Mouse (Mus musculus) olfactory bulb, adult 2 months (tissue): Measurements from ENCODE around the gene Gm30302. TPM values are rescaled to one million over a fixed set of nuclear protein-coding genes. Genes with fewer than 3 reads are reported as not detected.
"Not testable (repeated sequence)": the region's sequence is repeated elsewhere in the genome, so short reads cannot be mapped to it uniquely, and the experiment has no call there.

Experiments
- H3K27ac ChIP-seq: fragments of 200-500 bp; 2 replicates; pipeline ENCODE4 v1.5.1; 2012; ENCODE audit warnings: low read depth, low read length; ENCODE audit not compliant: insufficient read depth
- H3K4me1 ChIP-seq: fragments of 200-500 bp; 2 replicates; pipeline ENCODE4 v1.6.1; 2012; ENCODE audit warnings: low read length; ENCODE audit not compliant: control insufficient read depth, insufficient read depth
- H3K4me3 ChIP-seq: fragments of 200-500 bp; 2 replicates; pipeline ENCODE4 v1.5.1; 2012; ENCODE audit warnings: mild to moderate bottlenecking, low read depth, low read length, moderate library complexity; ENCODE audit not compliant: insufficient read depth
- CTCF ChIP-seq: fragments of 200-500 bp; IDR thresholded peaks from 2 replicates; pipeline ENCODE4 v1.5.1; 2012; ENCODE audit warnings: low read depth, mild to moderate bottlenecking, low read length, moderate library complexity; ENCODE audit not compliant: insufficient read depth
- POLR2A ChIP-seq: fragments of 200-500 bp; IDR thresholded peaks from 2 replicates; pipeline ENCODE4 v1.6.1; 2012; ENCODE audit warnings: mild to moderate bottlenecking, low read depth, low read length, moderate library complexity; ENCODE audit not compliant: insufficient read depth
- WGBS: fragments of 180-500 bp; shearing (Covaris S2); methylation state at CpG from one replicate; pipeline ENCODE4 v1.1.7; 2018; 5-methylcytosine and 5-hydroxymethylcytosine counted together
- polyA plus RNA-seq: library from polyadenylated mRNA; stranded (reverse); fragments of >200 nt; gene quantifications from 2 replicates; pipeline ENCODE4 v1.2.4, GENCODE M21; 2012; ENCODE audit warnings: low replicate concordance; ENCODE audit not compliant: missing spikeins, insufficient read depth, insufficient read length

The Gm30302 gene
- polyA plus RNA-seq, 1 experiment = not detected

GRCm38 (mm10) chr13:49807146-49807545 lies 8.3 kb upstream of the Gm30302 start:
- 71% methylated on average over 1 of the region's 1 CpGs for WGBS
- Histone ChIP-seq H3K4me3 (no peak overlapping the region), H3K27ac (no peak overlapping the region), H3K4me1 (no peaks in the 10 kb centered on the region)
- no peak for TF ChIP-seq CTCF
- no peak for TF ChIP-seq POLR2A

- H3K4me1 ChIP-seq = no peaks in the 10 kb centered on the region
- H3K27ac ChIP-seq = no peak overlapping the region
- TF ChIP-seq CTCF = no peak
- TF ChIP-seq POLR2A = no peak
- 77% methylated on average over 5 of the region's 5 CpGs for WGBS
- H3K4me3 ChIP-seq = no peak overlapping the region
These were observed 10.0 kb downstream of the Gm30302 start for GRCm38 (mm10) chr13:49788563-49789393.

GRCm38 (mm10) chr13:49783899-49784298 lies 14.9 kb downstream of the Gm30302 start:
- WGBS = 74% methylated on average over 3 of the region's 3 CpGs
- TF ChIP-seq POLR2A (no peak), CTCF (no peak)
- Histone ChIP-seq H3K4me3 (no peak overlapping the region), H3K4me1 (no peaks in the 10 kb centered on the region), H3K27ac (no peak overlapping the region)

- not testable (repeated sequence) for H3K27ac ChIP-seq, H3K4me3 ChIP-seq, H3K4me1 ChIP-seq
These were observed 27.3 kb downstream of the Gm30302 start for GRCm38 (mm10) chr13:49771536-49771935.

GRCm38 (mm10) chr13:49769111-49769510 lies 29.7 kb downstream of the Gm30302 start:
- H3K4me3 ChIP-seq = no peak overlapping the region
- no peak for TF ChIP-seq CTCF
- WGBS = 85% methylated on average over 16 of the region's 16 CpGs
- no peak overlapping the region for H3K27ac ChIP-seq
- no peaks in the 10 kb centered on the region for H3K4me1 ChIP-seq

GRCm38 (mm10) chr13:49768048-49768447 lies 30.8 kb downstream of the Gm30302 start:
- H3K27ac ChIP-seq = no peak overlapping the region
- TF ChIP-seq POLR2A = no peak
- no peak for TF ChIP-seq CTCF
- no peaks in the 10 kb centered on the region for H3K4me1 ChIP-seq
- no peak overlapping the region for H3K4me3 ChIP-seq
- 94% methylated on average over 2 of the region's 2 CpGs for WGBS

GRCm38 (mm10) chr13:49766269-49766668 lies 32.5 kb downstream of the Gm30302 start:
- no peak for TF ChIP-seq POLR2A
- TF ChIP-seq CTCF = no peak
- no peak overlapping the region for H3K4me3 ChIP-seq
- H3K4me1 ChIP-seq = no peaks in the 10 kb centered on the region
- WGBS = 63% methylated on average over 9 of the region's 9 CpGs
- H3K27ac ChIP-seq = no peak overlapping the region

- WGBS = 88% methylated on average over 8 of the region's 8 CpGs
- TF ChIP-seq CTCF (no peak), POLR2A (no peak)
- Histone ChIP-seq H3K4me1 (no peaks in the 10 kb centered on the region), H3K4me3 (no peak overlapping the region), H3K27ac (no peak overlapping the region)
These were observed 33.5 kb downstream of the Gm30302 start for GRCm38 (mm10) chr13:49765306-49765705.

- WGBS = 89% methylated on average over 14 of the region's 14 CpGs
- no peak for TF ChIP-seq CTCF
- TF ChIP-seq POLR2A = no peak
- Histone ChIP-seq H3K27ac (no peak overlapping the region), H3K4me1 (no peaks in the 10 kb centered on the region), H3K4me3 (no peak overlapping the region)
These were observed 36.6 kb downstream of the Gm30302 start for GRCm38 (mm10) chr13:49762208-49762607.

GRCm38 (mm10) chr13:49760675-49761074 lies 38.1 kb downstream of the Gm30302 start:
- no peaks in the 10 kb centered on the region for H3K4me1 ChIP-seq
- H3K4me3 ChIP-seq = no peak overlapping the region
- WGBS = 41% methylated on average over 1 of the region's 1 CpGs

More at GRCm38 (mm10) chr13:49760675-49761074, 38.1 kb downstream of the Gm30302 start:
- H3K27ac ChIP-seq = no peak overlapping the region
- TF ChIP-seq POLR2A (no peak), CTCF (no peak)
